Mouse (Mus musculus) frontal cortex, postnatal 10 days (tissue): ENCODE data around the gene Cdh4.

Source experiments
- DNase-seq, 2 experiments: peaks; one replicate each; pipeline ENCODE4 v3.0.0; 2022; ENCODE audit warnings: low spot score in 2 of 2, mixed read lengths in 1 of 2

The Cdh4 gene

GRCm38 (mm10) chr2:179538535-179538934 is 96.3 kb downstream of the Cdh4 start:
- DNase-seq: no peak

- DNase-seq: no peak
Observed at GRCm38 (mm10) chr2:179539532-179540245, 97.5 kb downstream of the Cdh4 start.

- DNase-seq: no peak
Observed at GRCm38 (mm10) chr2:179541096-179541495, 98.9 kb downstream of the Cdh4 start.

GRCm38 (mm10) chr2:179547627-179548026 is 105.4 kb downstream of the Cdh4 start:
- DNase-seq: no peak

GRCm38 (mm10) chr2:179555928-179556327 is 113.7 kb downstream of the Cdh4 start:
- no peak for DNase-seq

- no peak for DNase-seq
Observed at GRCm38 (mm10) chr2:179562350-179562749, 120.1 kb downstream of the Cdh4 start.

GRCm38 (mm10) chr2:179565611-179566010 is 123.4 kb downstream of the Cdh4 start:
- no peak for DNase-seq

- DNase-seq: no peak
Observed at GRCm38 (mm10) chr2:179567886-179568285, 125.7 kb downstream of the Cdh4 start.

- no peak for DNase-seq
Observed at GRCm38 (mm10) chr2:179569171-179569570, 126.9 kb downstream of the Cdh4 start.

- no peak for DNase-seq
Observed at GRCm38 (mm10) chr2:179571175-179571769, 129.0 kb downstream of the Cdh4 start.

GRCm38 (mm10) chr2:179573331-179573730 is 131.1 kb downstream of the Cdh4 start:
- no peak for DNase-seq

GRCm38 (mm10) chr2:179573786-179574185 is 131.6 kb downstream of the Cdh4 start:
- no peak for DNase-seq

GRCm38 (mm10) chr2:179575585-179575984 is 133.4 kb downstream of the Cdh4 start:
- no peak for DNase-seq

- no peak for DNase-seq
Observed at GRCm38 (mm10) chr2:179576221-179576620, 134.0 kb downstream of the Cdh4 start.

- no peak for DNase-seq
Observed at GRCm38 (mm10) chr2:179578329-179578728, 136.1 kb downstream of the Cdh4 start.

- no peak for DNase-seq
Observed at GRCm38 (mm10) chr2:179578842-179579241, 136.6 kb downstream of the Cdh4 start.

- DNase-seq: no peak
Observed at GRCm38 (mm10) chr2:179580415-179580814, 138.2 kb downstream of the Cdh4 start.

- DNase-seq: no peak
Observed at GRCm38 (mm10) chr2:179581058-179581457, 138.8 kb downstream of the Cdh4 start.

- no peak for DNase-seq
Observed at GRCm38 (mm10) chr2:179582966-179583365, 140.7 kb downstream of the Cdh4 start.

- no peak for DNase-seq
Observed at GRCm38 (mm10) chr2:179584672-179585071, 142.4 kb downstream of the Cdh4 start.

- DNase-seq: no peak
Observed at GRCm38 (mm10) chr2:179586436-179586835, 144.2 kb downstream of the Cdh4 start.

- DNase-seq: no peak
Observed at GRCm38 (mm10) chr2:179587069-179587468, 144.8 kb downstream of the Cdh4 start.

- DNase-seq: no peak
Observed at GRCm38 (mm10) chr2:179591661-179592060, 149.4 kb downstream of the Cdh4 start.

- DNase-seq: no peak
Observed at GRCm38 (mm10) chr2:179595013-179595412, 152.8 kb downstream of the Cdh4 start.
